Mouse (Mus musculus): Measurements from ENCODE around the gene Itsn1.

- no peak for TF ChIP-seq CTCF (IDR thresholded peaks at IDR 0.05; ENCODE audit: borderline replicate concordance, insufficient read depth, low read depth, low read length)
- no peak for TF ChIP-seq POLR2A (IDR thresholded peaks at IDR 0.05; ENCODE audit: borderline replicate concordance, insufficient read depth, low read length)
Observed at GRCm38 (mm10) chr16:91873695-91874094, 144.6 kb downstream of the Itsn1 start.

Data from cerebellum, adult 2 months (tissue).